Mouse (Mus musculus) left cerebral cortex, postnatal 14 days (tissue): ENCODE results near the gene Pmpca. TPM values are rescaled to one million over a fixed set of nuclear protein-coding genes. Genes with fewer than 3 reads are reported as not detected.

Experiments
- total RNA-seq, 2 experiments: library from RNA; stranded (reverse); gene quantifications; 2 replicates each; pipeline ENCODE4 v1.2.3; 2021

Gene Pmpca
- total RNA-seq, 2 experiments from 2014 or later, result 116 to 117 TPM

Other genes with a start within 250 kb of the Pmpca start
- not detected for gene Lhx3, start 181.1 kb upstream of the Pmpca start, total RNA-seq
- 10 to 100 TPM; 22.9 to 23.4 TPM for gene Qsox2, start 151.8 kb upstream of the Pmpca start, total RNA-seq
- gene Ccdc187, start 94.8 kb upstream of the Pmpca start, total RNA-seq, result 1 to 10 TPM in 1 of 2 experiments, under 1 TPM in 1; 0.59 to 1.5 TPM
- gene Gpsm1, start 73.8 kb upstream of the Pmpca start, total RNA-seq, result 10 to 100 TPM; 60.7 to 64.2 TPM
- gene Dnlz, start 37.2 kb upstream of the Pmpca start, total RNA-seq, result 10 to 100 TPM; 25.4 to 28.8 TPM
- gene Card9, start 28.4 kb upstream of the Pmpca start, total RNA-seq, result 1 to 10 TPM; 2.4 to 2.8 TPM
- gene Snapc4, start 8.7 kb upstream of the Pmpca start, total RNA-seq, result 10 to 100 TPM; 66.3 to 68.0 TPM
- 100 to 1,000 TPM; 172 to 175 TPM for gene Entr1, start within 50 bp of the Pmpca start, total RNA-seq
- gene Inpp5e, start 19.9 kb downstream of the Pmpca start, total RNA-seq, result 10 to 100 TPM; 18.8 to 20.8 TPM
- 10 to 100 TPM; 42.3 to 45.5 TPM for gene Sec16a, start 55.9 kb downstream of the Pmpca start, total RNA-seq
- gene Notch1, start 127.3 kb downstream of the Pmpca start, total RNA-seq, result 10 to 100 TPM; 23.6 to 27.5 TPM
- 10 to 100 TPM; 68.5 to 78.9 TPM for gene Egfl7, start 190.7 kb downstream of the Pmpca start, total RNA-seq
- not detected for gene Gm20532, start 197.3 kb downstream of the Pmpca start, total RNA-seq
- gene Agpat2, start 215.1 kb downstream of the Pmpca start, total RNA-seq, result 1 to 10 TPM in 1 of 2 experiments, under 1 TPM in 1; 0.72 to 1.3 TPM
- gene Fam69b, start 239.1 kb downstream of the Pmpca start, total RNA-seq, result 10 to 100 TPM; 80.3 TPM